Mouse (Mus musculus) neural tube, embryonic 14.5 days (tissue): ENCODE measurements at regions not wholly inside any gene's neighbourhood (a gene's known extent, or its start where the extent isn't known, plus 50 kb on each side); places are given as distances from the start of the nearest gene placed in this dataset.

Experiments used
- ATAC-seq: fragments of 200-750 bp; cut with Nextera tagmentation; 2 replicates; pipeline ENCODE4 v1.8.0; 2017; ENCODE audit warnings: low read depth, mild to moderate bottlenecking, moderate TSS enrichment, moderate library complexity
- H3K27ac ChIP-seq: fragments of 300-500 bp; sonication (generic); 2 replicates; pipeline ENCODE4 v1.5.1; 2014; ENCODE audit warnings: low read depth, mild to moderate bottlenecking, control low read depth, low read length, moderate library complexity, mixed read lengths
- H3K27me3 ChIP-seq: fragments of 300-500 bp; sonication (generic); 2 replicates; pipeline ENCODE4 v1.6.1; 2014; ENCODE audit warnings: low read length; ENCODE audit not compliant: control insufficient read depth, insufficient read depth
- H3K36me3 ChIP-seq: fragments of 300-500 bp; sonication (generic); 2 replicates; pipeline ENCODE4 v1.6.1; 2014; ENCODE audit warnings: low read length, mixed read lengths; ENCODE audit not compliant: control insufficient read depth, insufficient read depth
- H3K4me1 ChIP-seq: fragments of 300-500 bp; sonication (generic); 2 replicates; pipeline ENCODE4 v1.6.1; 2014; ENCODE audit warnings: low read length; ENCODE audit not compliant: control insufficient read depth, insufficient read depth
- H3K4me2 ChIP-seq: fragments of 300-500 bp; sonication (generic); 2 replicates; pipeline ENCODE4 v1.6.1; 2014; ENCODE audit warnings: mild to moderate bottlenecking, low read depth, low read length, control low read depth
- H3K4me3 ChIP-seq: fragments of 300-500 bp; sonication (generic); 2 replicates; pipeline ENCODE4 v1.5.1; 2014; ENCODE audit warnings: low read depth, low read length, control low read depth, mixed read lengths
- H3K9ac ChIP-seq: fragments of 300-500 bp; sonication (generic); replicated peaks from 2 replicates; pipeline ENCODE4 v1.6.1; 2014; ENCODE audit warnings: low read depth, mild to moderate bottlenecking, control low read depth, low read length, mixed read lengths
- H3K9me3 ChIP-seq: fragments of 300-500 bp; sonication (generic); 2 replicates; pipeline ENCODE4 v1.6.1; 2016; ENCODE audit warnings: low read length; ENCODE audit not compliant: control insufficient read depth
- WGBS: fragments of 180-500 bp; shearing (Covaris S2); extraction: QIAGEN DNeasy Blood & Tissue Kit; methylation state at CpG from one replicate; pipeline ENCODE4 v1.1.7; 2014; 5-methylcytosine and 5-hydroxymethylcytosine counted together

DNA sequence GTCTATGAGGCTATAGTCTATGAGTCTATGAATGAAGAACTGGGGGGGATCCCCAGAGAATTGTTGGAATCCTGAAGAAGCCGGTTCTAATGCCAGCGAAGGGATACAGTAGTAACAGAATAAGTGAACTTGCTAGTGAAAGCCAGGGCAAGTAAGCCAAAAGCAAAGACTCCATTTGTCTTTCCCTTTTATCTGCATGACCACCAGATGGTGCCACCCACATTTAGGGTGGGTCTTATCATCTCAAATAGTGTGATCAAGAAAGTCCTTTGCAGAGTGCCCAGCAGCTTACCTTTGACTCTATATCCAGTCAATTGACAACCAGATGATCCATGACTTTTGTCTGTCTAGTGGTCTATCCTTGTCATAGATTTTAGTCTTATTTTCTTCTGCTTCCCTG is 184.2 kb upstream of the Nmur2 start:
- Histone ChIP-seq H3K4me2 (no peak overlapping the region), H3K4me3 (no peak overlapping the region), H3K27me3 (no peaks in the 10 kb centered on the region), H3K27ac (no peak overlapping the region), H3K4me1 (no peaks in the 10 kb centered on the region), H3K36me3 (no peaks in the 10 kb centered on the region), H3K9ac (no peak overlapping the region), H3K9me3 (no peaks in the 10 kb centered on the region)
- ATAC-seq: no peak
- WGBS: 89% methylated on average over 2 of the region's 2 CpGs

DNA sequence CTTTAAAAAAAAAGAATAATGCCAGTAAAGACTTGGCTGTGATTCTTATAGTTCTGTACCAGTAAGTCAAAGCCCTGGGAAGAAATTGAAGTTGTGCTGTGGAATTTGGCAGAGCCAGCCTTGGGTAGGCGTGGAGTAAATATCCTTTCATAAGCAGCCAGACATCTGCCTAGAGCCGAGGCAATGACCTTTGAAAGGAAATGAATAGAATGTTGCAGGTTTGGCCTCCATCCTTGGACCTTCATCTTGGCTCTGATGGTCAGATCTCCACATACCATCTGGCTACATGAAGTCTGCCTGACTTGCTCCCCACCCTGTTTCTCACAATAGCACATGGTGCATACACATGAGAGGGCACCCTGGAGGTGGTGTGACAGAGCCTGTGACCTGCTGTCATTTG is 174.9 kb upstream of the Nmur2 start:
- 95% methylated on average over 2 of the region's 2 CpGs for WGBS
- Histone ChIP-seq H3K9me3 (no peaks in the 10 kb centered on the region), H3K27me3 (no peaks in the 10 kb centered on the region), H3K36me3 (no peaks in the 10 kb centered on the region), H3K9ac (no peak overlapping the region), H3K27ac (no peak overlapping the region), H3K4me2 (no peak overlapping the region), H3K4me3 (no peak overlapping the region), H3K4me1 (no peaks in the 10 kb centered on the region)
- ATAC-seq: no peak

GRCm38 (mm10) chr11:56201844-56202243 is 161.0 kb upstream of the Nmur2 start:
- Histone ChIP-seq H3K36me3 (no peaks in the 10 kb centered on the region), H3K27ac (no peak overlapping the region), H3K9ac (no peak overlapping the region), H3K4me3 (no peak overlapping the region), H3K27me3 (no peaks in the 10 kb centered on the region), H3K4me1 (no peaks in the 10 kb centered on the region), H3K4me2 (no peak overlapping the region), H3K9me3 (no peaks in the 10 kb centered on the region)
- ATAC-seq: no peak
- WGBS: 95% methylated on average over 3 of the region's 3 CpGs

DNA sequence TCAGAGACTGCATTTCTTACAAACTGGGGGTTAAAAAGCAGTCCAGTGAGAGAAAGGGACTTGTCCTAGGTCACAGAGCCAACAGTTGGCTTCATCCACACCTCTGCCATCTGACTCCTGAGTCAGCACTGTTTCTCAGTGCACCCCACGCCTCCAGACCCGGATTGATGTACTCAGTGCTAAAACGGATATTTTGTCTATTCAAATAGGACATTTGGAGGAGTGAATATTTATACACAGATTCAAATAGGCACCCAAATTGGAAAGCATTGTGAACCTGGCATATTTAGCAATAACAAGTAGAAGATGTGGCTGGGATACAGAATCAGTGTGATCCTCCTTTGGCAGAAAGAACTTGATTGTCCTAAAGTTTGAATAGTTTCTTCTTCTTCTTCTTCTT is 154.5 kb upstream of the Nmur2 start:
- H3K9ac ChIP-seq: no peak overlapping the region
- no peaks in the 10 kb centered on the region for H3K27me3 ChIP-seq
- H3K4me1 ChIP-seq: no peaks in the 10 kb centered on the region
- no peaks in the 10 kb centered on the region for H3K36me3 ChIP-seq
- no peaks in the 10 kb centered on the region for H3K9me3 ChIP-seq
- no peak for ATAC-seq
- WGBS: 90% methylated on average over 3 of the region's 3 CpGs
- H3K4me3 ChIP-seq: no peak overlapping the region
- H3K27ac ChIP-seq: no peak overlapping the region
- H3K4me2 ChIP-seq: no peak overlapping the region

DNA sequence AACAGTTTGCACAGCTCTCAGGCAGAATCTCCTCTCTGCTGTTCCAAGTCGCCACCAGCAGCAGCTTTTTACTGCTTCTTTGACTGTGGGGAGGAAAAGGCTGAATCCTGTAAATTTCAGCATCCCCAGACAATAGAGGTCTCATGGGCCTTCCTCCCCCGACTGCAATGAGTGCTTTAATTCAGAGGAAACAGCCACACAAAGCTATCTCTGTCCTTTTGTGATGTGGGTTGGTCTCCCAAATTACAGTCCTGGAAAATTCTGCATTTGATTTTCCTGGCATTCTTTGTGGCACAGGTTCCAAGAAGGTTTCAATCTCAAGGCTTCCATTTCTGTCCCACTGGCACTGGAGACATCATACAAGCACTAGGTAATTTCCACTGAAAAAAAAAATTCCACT is 152.6 kb upstream of the Nmur2 start:
- no peaks in the 10 kb centered on the region for H3K36me3 ChIP-seq
- H3K4me1 ChIP-seq: no peaks in the 10 kb centered on the region
- no peak overlapping the region for H3K4me3 ChIP-seq
- H3K27ac ChIP-seq: no peak overlapping the region
- no peak overlapping the region for H3K9ac ChIP-seq
- H3K27me3 ChIP-seq: no peaks in the 10 kb centered on the region
- H3K9me3 ChIP-seq: no peaks in the 10 kb centered on the region
- 33% methylated on average over 2 of the region's 2 CpGs for WGBS
- H3K4me2 ChIP-seq: no peak overlapping the region
- ATAC-seq: no peak

GRCm38 (mm10) chr11:56173895-56174294 is 133.1 kb upstream of the Nmur2 start:
- Histone ChIP-seq H3K27me3 (no peaks in the 10 kb centered on the region), H3K27ac (no peak overlapping the region), H3K4me3 (no peak overlapping the region), H3K4me1 (no peaks in the 10 kb centered on the region), H3K9ac (no peak overlapping the region), H3K36me3 (no peaks in the 10 kb centered on the region), H3K4me2 (no peak overlapping the region), H3K9me3 (no peaks in the 10 kb centered on the region)
- 96% methylated on average over 1 of the region's 1 CpGs for WGBS
- ATAC-seq: no peak

- Histone ChIP-seq H3K9me3 (no peaks in the 10 kb centered on the region), H3K27ac (no peak overlapping the region)
- 93% methylated on average over 3 of the region's 3 CpGs for WGBS
Observed at GRCm38 (mm10) chr11:56173246-56173645, 132.4 kb upstream of the Nmur2 start.

DNA sequence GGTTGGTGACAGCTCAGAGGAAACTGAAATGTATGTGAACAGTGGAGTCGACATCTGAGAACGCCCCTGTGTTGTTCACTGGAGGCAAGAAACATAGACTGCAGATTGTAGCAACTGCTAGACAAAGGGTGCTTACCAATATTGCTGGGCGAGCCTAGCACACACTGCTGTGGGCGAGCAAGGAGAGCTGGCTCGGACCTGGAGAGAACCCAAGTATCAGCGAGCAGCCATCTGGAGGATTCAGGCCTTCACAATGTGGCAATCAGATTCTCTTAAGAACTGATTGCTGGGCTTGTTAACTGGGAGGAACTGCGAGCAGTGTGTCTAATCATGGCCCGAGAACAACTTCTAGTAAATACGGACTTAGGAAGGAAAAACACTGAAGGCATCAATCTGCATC is 128.8 kb upstream of the Nmur2 start:
- no peaks in the 10 kb centered on the region for H3K27me3 ChIP-seq
- no peaks in the 10 kb centered on the region for H3K36me3 ChIP-seq
- 83% methylated on average over 9 of the region's 9 CpGs for WGBS
- H3K9ac ChIP-seq: no peak overlapping the region
- H3K27ac ChIP-seq: no peak overlapping the region
- ATAC-seq: no peak
- H3K4me3 ChIP-seq: no peak overlapping the region
- H3K4me2 ChIP-seq: no peak overlapping the region
- no peaks in the 10 kb centered on the region for H3K9me3 ChIP-seq
- no peaks in the 10 kb centered on the region for H3K4me1 ChIP-seq

More at GRCm38 (mm10) chr11:56173246-56173645, 132.4 kb upstream of the Nmur2 start:
- no peaks in the 10 kb centered on the region for H3K36me3 ChIP-seq
- no peaks in the 10 kb centered on the region for H3K27me3 ChIP-seq
- no peak for ATAC-seq
- H3K9ac ChIP-seq: no peak overlapping the region
- H3K4me2 ChIP-seq: no peak overlapping the region
- H3K4me1 ChIP-seq: no peaks in the 10 kb centered on the region
- no peak overlapping the region for H3K4me3 ChIP-seq

- H3K27me3 ChIP-seq: no peaks in the 10 kb centered on the region
- H3K4me2 ChIP-seq: no peak overlapping the region
- 61% methylated on average over 2 of the region's 2 CpGs for WGBS
- H3K9ac ChIP-seq: no peak overlapping the region
- no peak for ATAC-seq
- H3K36me3 ChIP-seq: no peaks in the 10 kb centered on the region
- H3K9me3 ChIP-seq: no peaks in the 10 kb centered on the region
- H3K4me1 ChIP-seq: no peaks in the 10 kb centered on the region
- H3K4me3 ChIP-seq: no peak overlapping the region
- no peak overlapping the region for H3K27ac ChIP-seq
Observed at GRCm38 (mm10) chr11:56166849-56167248, 126.0 kb upstream of the Nmur2 start.

DNA sequence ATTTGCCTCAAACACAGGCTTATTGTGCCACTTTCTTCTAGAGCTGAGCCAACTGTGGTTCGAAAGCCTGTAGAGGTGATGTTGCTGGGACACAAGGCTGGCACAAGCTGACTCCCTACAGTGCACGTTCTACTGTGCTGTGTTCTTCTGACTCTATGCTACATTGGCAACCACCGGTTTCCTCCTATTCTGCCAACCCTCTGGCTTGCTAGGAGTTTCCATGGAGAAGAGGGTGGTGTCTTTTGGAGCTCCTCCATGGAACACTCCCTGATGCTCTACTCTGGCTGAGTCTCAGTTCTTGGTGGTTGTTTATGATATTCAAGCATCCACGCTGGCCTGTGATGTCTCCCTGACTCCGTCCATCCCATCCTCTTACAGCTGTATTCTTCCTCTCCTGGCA is 124.9 kb upstream of the Nmur2 start:
- WGBS: 92% methylated on average over 5 of the region's 5 CpGs
- H3K36me3 ChIP-seq: no peaks in the 10 kb centered on the region
- no peak overlapping the region for H3K4me3 ChIP-seq
- H3K4me2 ChIP-seq: no peak overlapping the region
- H3K9me3 ChIP-seq: no peaks in the 10 kb centered on the region
- H3K27me3 ChIP-seq: no peaks in the 10 kb centered on the region
- ATAC-seq: no peak
- H3K9ac ChIP-seq: no peak overlapping the region
- no peaks in the 10 kb centered on the region for H3K4me1 ChIP-seq
- H3K27ac ChIP-seq: no peak overlapping the region
